Mouse (Mus musculus): Measurements from ENCODE around the gene Gm9732. TPM values are rescaled to one million over a fixed set of nuclear protein-coding genes. Genes with fewer than 3 reads are reported as not detected.
"Not testable (repeated sequence)": the region's sequence is repeated elsewhere in the genome, so short reads cannot be mapped to it uniquely, and the experiment has no call there.

Gene Gm9732
- total and polyA plus RNA-seq, 2 experiments from 2014 or later: not detected

- H3K4me2 ChIP-seq (ENCODE audit: low read depth, low read length, poor library complexity, severe bottlenecking); H3K36me3 ChIP-seq (ENCODE audit: insufficient read depth, low read length); DNase-seq (ENCODE audit: low spot score); H3K27ac ChIP-seq (ENCODE audit: low read depth, low read length); H3K4me1 ChIP-seq (ENCODE audit: insufficient read depth, low read length); H3K9me3 ChIP-seq (ENCODE audit: low read length); H3K27me3 ChIP-seq (ENCODE audit: insufficient read depth, low read length); H3K4me3 ChIP-seq (ENCODE audit: low read depth, low read length); H3K9ac ChIP-seq (replicated peaks; ENCODE audit: low read length, poor library complexity, severe bottlenecking); ATAC-seq (ENCODE audit: low FRiP score): not testable (repeated sequence)
- WGBS: 51% methylated on average over 2 of the region's 2 CpGs
Measured at GRCm38 (mm10) chr14:43268521-43269084, 6.2 kb upstream of the Gm9732 start.

- not testable (repeated sequence) for H3K27ac ChIP-seq (ENCODE audit: low read depth, low read length); H3K9ac ChIP-seq (replicated peaks; ENCODE audit: low read length, poor library complexity, severe bottlenecking); H3K4me1 ChIP-seq (ENCODE audit: insufficient read depth, low read length); H3K36me3 ChIP-seq (ENCODE audit: insufficient read depth, low read length); DNase-seq (ENCODE audit: low spot score); ATAC-seq (ENCODE audit: low FRiP score); H3K9me3 ChIP-seq (ENCODE audit: low read length); H3K4me2 ChIP-seq (ENCODE audit: low read depth, low read length, poor library complexity, severe bottlenecking); H3K27me3 ChIP-seq (ENCODE audit: insufficient read depth, low read length); H3K4me3 ChIP-seq (ENCODE audit: low read depth, low read length)
- 82% methylated on average over 3 of the region's 3 CpGs for WGBS
Measured at GRCm38 (mm10) chr14:43269211-43269610, 5.6 kb upstream of the Gm9732 start.

GRCm38 (mm10) chr14:43273161-43273560 is 1.7 kb upstream of the Gm9732 start:
- not testable (repeated sequence) for H3K4me3 ChIP-seq (ENCODE audit: low read depth, low read length); H3K27me3 ChIP-seq (ENCODE audit: insufficient read depth, low read length); H3K4me2 ChIP-seq (ENCODE audit: low read depth, low read length, poor library complexity, severe bottlenecking); H3K9me3 ChIP-seq (ENCODE audit: low read length); DNase-seq (ENCODE audit: low spot score); H3K4me1 ChIP-seq (ENCODE audit: insufficient read depth, low read length); H3K9ac ChIP-seq (replicated peaks; ENCODE audit: low read length, poor library complexity, severe bottlenecking); H3K36me3 ChIP-seq (ENCODE audit: insufficient read depth, low read length); H3K27ac ChIP-seq (ENCODE audit: low read depth, low read length); ATAC-seq (ENCODE audit: low FRiP score)
- 35% methylated on average over 1 of the region's 1 CpGs for WGBS

DNA sequence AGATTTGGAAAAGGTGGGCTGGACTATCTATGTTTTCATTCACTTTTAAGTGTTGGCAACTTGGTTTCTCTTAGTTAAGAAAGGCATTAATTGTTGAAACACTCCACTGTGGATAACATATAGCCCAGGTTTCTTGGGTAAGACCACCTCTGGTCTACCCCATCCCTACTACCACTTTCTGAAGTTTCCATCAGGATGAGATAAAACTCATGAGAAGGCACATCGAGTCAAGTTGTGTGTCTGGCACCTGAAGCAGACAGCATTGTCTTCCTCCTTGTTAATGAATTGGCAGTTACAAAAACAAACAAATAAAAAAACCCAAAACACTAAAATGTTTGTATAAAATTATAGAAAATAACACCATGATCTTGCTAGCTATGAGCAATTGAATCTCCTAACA is 916 bp downstream of the Gm9732 start:
- H3K4me1 ChIP-seq (ENCODE audit: insufficient read depth, low read length); H3K4me3 ChIP-seq (ENCODE audit: low read depth, low read length): not testable (repeated sequence)

GRCm38 (mm10) chr14:43277468-43277867 is 2.6 kb downstream of the Gm9732 start:
- H3K4me3 ChIP-seq (ENCODE audit: low read depth, low read length); H3K36me3 ChIP-seq (ENCODE audit: insufficient read depth, low read length); H3K4me1 ChIP-seq (ENCODE audit: insufficient read depth, low read length); H3K27ac ChIP-seq (ENCODE audit: low read depth, low read length); H3K9me3 ChIP-seq (ENCODE audit: low read length); H3K27me3 ChIP-seq (ENCODE audit: insufficient read depth, low read length); DNase-seq (ENCODE audit: low spot score); ATAC-seq (ENCODE audit: low FRiP score); H3K4me2 ChIP-seq (ENCODE audit: low read depth, low read length, poor library complexity, severe bottlenecking); H3K9ac ChIP-seq (replicated peaks; ENCODE audit: low read length, poor library complexity, severe bottlenecking): not testable (repeated sequence)
- WGBS: 61% methylated on average over 2 of the region's 2 CpGs

More for the DNA sequence above, 916 bp downstream of the Gm9732 start:
- H3K27me3 ChIP-seq (ENCODE audit: insufficient read depth, low read length); H3K36me3 ChIP-seq (ENCODE audit: insufficient read depth, low read length); H3K9me3 ChIP-seq (ENCODE audit: low read length); H3K4me2 ChIP-seq (ENCODE audit: low read depth, low read length, poor library complexity, severe bottlenecking); H3K27ac ChIP-seq (ENCODE audit: low read depth, low read length); H3K9ac ChIP-seq (replicated peaks; ENCODE audit: low read length, poor library complexity, severe bottlenecking); DNase-seq (ENCODE audit: low spot score); ATAC-seq (ENCODE audit: low FRiP score): not testable (repeated sequence)
- WGBS: 84% methylated on average over 1 of the region's 1 CpGs

- not testable (repeated sequence) for H3K9ac ChIP-seq (replicated peaks; ENCODE audit: low read length, poor library complexity, severe bottlenecking); ATAC-seq (ENCODE audit: low FRiP score); H3K9me3 ChIP-seq (ENCODE audit: low read length); H3K27ac ChIP-seq (ENCODE audit: low read depth, low read length); H3K27me3 ChIP-seq (ENCODE audit: insufficient read depth, low read length); H3K4me2 ChIP-seq (ENCODE audit: low read depth, low read length, poor library complexity, severe bottlenecking); H3K4me1 ChIP-seq (ENCODE audit: insufficient read depth, low read length); H3K36me3 ChIP-seq (ENCODE audit: insufficient read depth, low read length); H3K4me3 ChIP-seq (ENCODE audit: low read depth, low read length); DNase-seq (ENCODE audit: low spot score)
- WGBS: 57% methylated on average over 4 of the region's 4 CpGs
Measured at GRCm38 (mm10) chr14:43278146-43278545, 3.3 kb downstream of the Gm9732 start.

DNA sequence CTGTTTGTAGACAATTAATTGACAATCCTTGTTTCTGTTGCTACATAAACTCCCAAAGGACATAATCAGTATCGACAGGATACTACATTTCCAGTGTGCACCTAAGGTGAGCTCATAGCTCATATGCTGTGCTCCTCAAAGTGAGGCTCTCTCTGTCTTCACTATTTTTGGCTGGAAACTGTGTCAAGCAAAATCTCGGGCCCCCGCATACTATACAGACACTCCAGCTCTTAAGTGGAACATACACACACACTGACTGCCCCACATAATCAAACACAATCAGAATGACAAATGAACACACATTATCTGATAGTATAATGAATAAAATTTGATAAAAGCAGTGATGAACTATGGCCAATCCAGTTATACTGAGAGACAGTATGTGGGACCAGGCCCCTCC is 3.8 kb downstream of the Gm9732 start:
- WGBS: 92% methylated on average over 3 of the region's 3 CpGs
- not testable (repeated sequence) for DNase-seq (ENCODE audit: low spot score)

DNA sequence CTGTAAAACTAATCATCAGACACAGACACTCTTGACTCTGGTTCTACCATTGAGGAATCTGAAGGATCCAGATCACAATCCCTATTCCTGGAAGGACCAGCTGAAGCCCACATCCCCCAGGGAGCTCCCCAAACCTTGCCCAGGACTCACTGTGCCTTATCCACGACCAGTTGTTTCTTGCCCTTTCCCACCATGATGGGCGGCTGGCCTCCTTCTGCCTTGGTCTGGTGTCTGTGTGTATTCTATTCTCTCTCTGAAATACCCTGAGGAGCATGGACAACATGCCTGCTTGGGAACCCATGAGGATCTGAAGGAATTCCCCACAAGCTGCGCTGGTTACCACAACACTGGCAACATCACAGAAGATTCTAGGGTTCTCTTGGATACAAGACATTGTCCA is 18.7 kb downstream of the Gm9732 start, which contains the start of gene Gm8127:
Gene Gm8127 (minus strand): TSS at position 330 of the 400 bp plus-strand sequence.
- H3K9me3 ChIP-seq (ENCODE audit: low read length); H3K9ac ChIP-seq (replicated peaks; ENCODE audit: low read length, poor library complexity, severe bottlenecking); ATAC-seq (ENCODE audit: low FRiP score); H3K36me3 ChIP-seq (ENCODE audit: insufficient read depth, low read length); H3K4me3 ChIP-seq (ENCODE audit: low read depth, low read length); H3K4me1 ChIP-seq (ENCODE audit: insufficient read depth, low read length); H3K27me3 ChIP-seq (ENCODE audit: insufficient read depth, low read length); H3K4me2 ChIP-seq (ENCODE audit: low read depth, low read length, poor library complexity, severe bottlenecking); DNase-seq (ENCODE audit: low spot score); H3K27ac ChIP-seq (ENCODE audit: low read depth, low read length): not testable (repeated sequence)
- 82% methylated on average over 3 of the region's 3 CpGs for WGBS

More for the DNA sequence above, 3.8 kb downstream of the Gm9732 start:
- H3K9ac ChIP-seq (replicated peaks; ENCODE audit: low read length, poor library complexity, severe bottlenecking); H3K9me3 ChIP-seq (ENCODE audit: low read length); ATAC-seq (ENCODE audit: low FRiP score); H3K4me1 ChIP-seq (ENCODE audit: insufficient read depth, low read length); H3K27me3 ChIP-seq (ENCODE audit: insufficient read depth, low read length); H3K27ac ChIP-seq (ENCODE audit: low read depth, low read length); H3K4me3 ChIP-seq (ENCODE audit: low read depth, low read length); H3K4me2 ChIP-seq (ENCODE audit: low read depth, low read length, poor library complexity, severe bottlenecking); H3K36me3 ChIP-seq (ENCODE audit: insufficient read depth, low read length): not testable (repeated sequence)

GRCm38 (mm10) chr14:43319516-43319915 is 44.7 kb downstream of the Gm9732 start:
- not testable (repeated sequence) for H3K9ac ChIP-seq (replicated peaks; ENCODE audit: low read length, poor library complexity, severe bottlenecking); H3K36me3 ChIP-seq (ENCODE audit: insufficient read depth, low read length); H3K9me3 ChIP-seq (ENCODE audit: low read length); H3K27me3 ChIP-seq (ENCODE audit: insufficient read depth, low read length); H3K4me3 ChIP-seq (ENCODE audit: low read depth, low read length); H3K4me1 ChIP-seq (ENCODE audit: insufficient read depth, low read length); ATAC-seq (ENCODE audit: low FRiP score); DNase-seq (ENCODE audit: low spot score); H3K4me2 ChIP-seq (ENCODE audit: low read depth, low read length, poor library complexity, severe bottlenecking); H3K27ac ChIP-seq (ENCODE audit: low read depth, low read length)

Data from midbrain, postnatal 0 days (tissue).